Mouse (Mus musculus): ENCODE data around the gene Btbd11.

- TF ChIP-seq EP300 (IDR thresholded peaks at IDR 0.05; ENCODE audit: low read depth) = no peak
- TF ChIP-seq CTCF (IDR thresholded peaks at IDR 0.05; ENCODE audit: low read depth) = no peak
Measured at GRCm38 (mm10) chr10:85382981-85383380, 3.6 kb upstream of the Btbd11 start.
